Mouse (Mus musculus): ENCODE data around the gene Cgnl1.

The Cgnl1 gene

DNA sequence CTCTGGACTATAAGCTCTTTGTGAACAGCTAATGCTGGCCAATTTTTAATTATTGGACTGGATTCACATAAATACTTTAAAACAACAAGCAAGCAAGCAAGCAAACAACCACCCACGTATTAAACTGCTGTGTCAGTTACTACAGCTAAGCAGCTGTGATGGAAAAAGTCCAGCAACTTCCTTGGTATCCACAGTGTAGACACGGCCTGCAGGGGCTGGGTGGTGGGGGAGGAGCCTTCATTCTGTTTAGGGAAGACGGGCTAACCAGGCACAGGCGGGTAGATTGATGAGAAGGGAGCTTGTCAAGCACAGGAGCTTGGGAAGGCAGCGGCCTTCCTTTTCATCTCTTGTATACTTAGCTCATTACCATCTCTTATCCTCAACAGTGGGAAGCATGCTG, 96.9 kb downstream of the Cgnl1 start:
- DNase-seq (ENCODE audit: low read depth, low spot score), result no peak

DNA sequence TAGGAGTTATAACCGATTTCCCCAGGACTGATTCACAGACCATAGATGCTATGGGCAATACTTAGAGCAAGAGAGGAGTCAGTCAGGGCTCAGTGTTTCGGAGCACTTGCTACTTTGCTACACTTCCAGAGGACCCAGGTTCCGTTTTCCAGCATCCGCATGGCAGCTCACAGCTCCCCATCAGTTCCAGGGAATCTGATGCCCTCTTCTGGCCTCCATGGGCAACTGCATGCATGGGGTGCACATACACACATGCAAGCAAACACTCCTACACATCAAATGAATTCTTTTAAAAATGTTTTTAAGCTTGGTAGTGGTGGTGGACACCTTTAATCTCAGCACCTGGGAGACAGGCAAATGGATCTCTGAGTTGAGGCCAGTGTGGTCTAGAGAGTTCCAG, 98.9 kb downstream of the Cgnl1 start:
- no peak for DNase-seq (ENCODE audit: low read depth, low spot score)

DNA sequence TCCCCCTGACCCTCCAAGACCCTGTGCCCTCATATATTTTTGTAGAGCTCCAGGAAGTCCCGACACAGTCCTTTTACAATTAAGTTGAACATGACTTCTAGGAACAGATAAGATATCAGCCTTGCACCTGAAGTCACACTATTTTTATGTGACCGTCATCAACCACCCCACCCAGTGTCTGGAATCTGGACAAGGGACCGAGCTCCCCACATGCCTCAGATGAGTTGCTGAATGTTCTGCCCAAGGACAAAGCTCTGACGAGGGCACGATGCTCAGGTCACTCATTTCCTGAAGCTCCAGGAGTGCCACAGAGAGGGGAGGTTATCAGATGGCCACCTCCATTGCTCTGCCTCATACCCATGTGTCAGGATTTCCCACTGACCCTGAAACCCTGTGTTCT, 100.7 kb downstream of the Cgnl1 start:
- no peak for DNase-seq (ENCODE audit: low read depth, low spot score)

DNA sequence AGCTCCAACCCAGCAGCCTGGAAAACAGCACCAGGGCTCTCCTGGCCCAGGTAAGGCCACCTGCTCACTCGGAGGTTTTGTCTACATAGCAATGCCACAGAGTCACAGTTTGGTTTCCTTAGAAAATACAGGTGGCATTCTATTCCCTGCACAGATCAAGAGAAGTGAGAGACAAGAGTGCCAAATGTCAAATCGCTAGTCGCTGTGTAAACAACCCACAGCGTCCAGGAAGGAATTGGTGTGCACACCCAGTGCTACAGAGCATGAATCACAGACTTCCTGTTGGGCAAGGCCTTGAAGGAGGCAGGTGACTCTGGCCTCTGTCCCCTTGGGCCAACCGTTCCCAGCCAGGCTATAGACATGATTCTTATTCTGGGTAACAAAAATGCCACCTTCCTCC, 103.8 kb downstream of the Cgnl1 start:
- DNase-seq (ENCODE audit: low read depth, low spot score), result no peak

DNA sequence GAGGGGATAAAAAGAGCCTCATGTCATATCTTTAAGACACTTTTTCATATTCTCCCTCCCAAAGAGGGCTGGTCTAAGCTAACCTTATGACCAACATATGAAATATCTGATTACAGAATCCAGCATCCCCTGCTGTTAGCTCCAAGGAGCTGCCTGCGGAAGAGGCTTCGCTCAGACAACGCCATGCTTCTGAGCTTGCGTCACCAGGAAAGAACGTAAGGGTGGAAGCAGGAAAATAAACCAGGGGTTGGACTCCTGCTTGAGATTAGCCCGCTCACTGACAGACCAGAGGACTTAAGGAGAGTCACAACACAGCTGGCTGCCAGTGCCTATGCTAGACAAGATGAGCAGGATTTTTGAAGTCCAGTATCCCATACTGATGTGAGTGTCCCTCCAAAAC, 105.0 kb downstream of the Cgnl1 start:
- DNase-seq (ENCODE audit: low read depth, low spot score), result no peak

DNA sequence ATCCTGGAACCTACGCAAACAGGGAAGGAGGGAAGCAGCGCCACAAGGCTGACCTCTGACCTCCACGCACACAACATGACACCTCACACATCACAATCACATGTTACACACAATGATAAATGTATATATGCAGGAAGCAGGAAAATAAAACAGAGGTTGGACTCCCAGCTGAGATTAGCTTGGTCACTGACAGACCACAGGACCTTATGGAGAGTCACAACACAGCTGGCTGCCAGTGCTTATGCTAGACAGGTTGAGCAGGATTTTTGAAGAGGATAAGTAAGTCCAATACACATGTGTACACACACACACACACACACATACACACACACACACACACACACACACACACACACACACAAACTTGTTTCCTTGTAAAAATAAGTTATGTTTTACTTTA, 105.9 kb downstream of the Cgnl1 start:
- no peak for DNase-seq (ENCODE audit: low read depth, low spot score)

DNA sequence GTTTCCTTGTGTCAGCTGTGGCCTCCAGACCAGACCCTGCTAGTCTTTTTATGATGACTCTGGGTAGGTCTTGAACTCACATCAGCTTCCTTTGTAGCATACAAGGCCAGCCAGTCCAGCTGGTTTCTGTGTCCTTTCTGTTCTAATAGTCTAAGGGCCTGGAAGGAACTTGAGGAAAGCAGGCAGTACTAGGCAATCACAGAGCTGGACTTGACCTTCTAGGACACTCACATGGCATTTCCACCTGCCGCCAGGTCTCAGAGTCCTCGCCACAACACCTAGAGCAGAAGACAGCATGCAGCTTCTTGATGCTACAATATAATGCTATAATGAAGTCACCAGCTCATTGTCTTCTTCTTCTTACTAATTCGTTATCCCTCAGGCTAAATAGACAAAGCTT, 106.5 kb downstream of the Cgnl1 start:
- no peak for DNase-seq (ENCODE audit: low read depth, low spot score)

DNA sequence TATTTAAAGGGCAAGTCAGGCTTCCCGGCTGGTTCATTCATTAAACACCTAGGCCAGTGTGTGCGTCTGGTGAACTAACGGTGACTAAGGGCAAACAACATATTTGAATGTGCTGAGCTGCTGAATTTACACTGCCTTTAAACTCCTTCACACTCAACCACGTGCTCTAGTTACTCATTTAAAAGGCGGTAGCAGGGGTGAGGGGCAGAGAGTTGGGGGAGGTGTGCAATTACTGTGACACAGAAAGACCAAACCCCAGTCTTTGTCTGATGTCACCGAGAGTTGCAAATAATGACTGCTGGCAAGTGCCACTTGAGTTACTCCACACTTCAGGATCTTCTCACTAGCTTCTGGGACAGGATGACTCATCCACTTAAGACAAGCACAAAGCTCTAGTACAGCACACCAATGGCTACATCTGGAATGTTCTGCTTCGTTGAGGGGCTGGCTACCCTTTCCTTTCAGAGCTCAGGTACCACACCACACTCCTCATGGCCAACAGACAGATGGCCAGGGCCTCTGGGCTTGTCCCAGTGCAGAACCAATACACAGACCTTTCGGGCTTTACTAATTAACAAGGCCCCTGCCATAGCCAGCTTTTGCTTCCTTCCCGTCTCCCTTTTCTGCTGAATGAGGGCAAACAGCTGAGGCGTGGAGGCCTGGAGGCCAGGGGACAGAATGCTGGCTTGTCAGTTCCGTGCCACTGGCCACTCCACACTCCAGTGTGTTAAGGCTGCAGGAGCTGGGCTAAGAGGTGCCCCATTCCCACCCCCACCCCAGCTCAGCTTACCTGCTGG, 107.8 kb downstream of the Cgnl1 start:
- DNase-seq (ENCODE audit: low read depth, low spot score), result no peak

DNA sequence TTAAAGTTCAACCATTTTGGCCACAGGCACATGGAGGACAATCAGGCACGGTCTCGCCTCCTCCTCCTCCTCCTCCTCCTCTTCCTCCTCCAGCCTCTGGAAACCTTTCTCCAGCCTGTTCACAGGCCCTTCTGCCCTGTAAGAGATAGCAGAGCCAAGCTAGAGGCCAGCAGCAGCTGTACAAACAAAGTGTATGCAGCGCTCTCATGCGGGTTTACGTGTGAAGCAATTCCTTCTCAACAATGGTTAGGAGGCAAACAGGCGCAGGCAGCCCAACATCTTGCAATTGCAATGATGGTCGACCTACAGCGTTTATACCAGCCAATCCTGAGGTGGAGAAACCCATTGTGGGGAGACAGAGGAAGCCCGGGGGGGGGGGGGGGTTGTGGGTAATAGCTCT, 110.9 kb downstream of the Cgnl1 start:
- no peak for DNase-seq (ENCODE audit: low read depth, low spot score)

DNA sequence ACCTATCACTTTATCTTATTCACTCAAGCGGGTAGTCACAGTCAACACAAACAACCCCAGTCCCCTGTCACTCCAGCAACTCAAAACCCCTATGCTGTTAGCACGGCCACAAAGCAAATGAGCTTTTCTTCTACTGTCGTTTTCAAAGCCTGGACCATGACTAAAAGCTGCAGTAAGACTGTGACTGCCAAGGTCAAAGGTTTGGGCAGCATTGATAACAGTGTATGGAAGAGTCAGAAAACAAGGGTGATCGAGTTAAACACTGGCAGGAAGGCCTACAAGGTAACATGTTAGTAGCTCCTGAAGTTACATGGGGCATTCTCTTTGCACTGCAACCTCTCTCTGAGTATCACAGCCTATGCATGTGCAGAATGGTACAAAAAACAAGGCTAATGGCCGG, 111.7 kb downstream of the Cgnl1 start:
- no peak for DNase-seq (ENCODE audit: low read depth, low spot score)

DNA sequence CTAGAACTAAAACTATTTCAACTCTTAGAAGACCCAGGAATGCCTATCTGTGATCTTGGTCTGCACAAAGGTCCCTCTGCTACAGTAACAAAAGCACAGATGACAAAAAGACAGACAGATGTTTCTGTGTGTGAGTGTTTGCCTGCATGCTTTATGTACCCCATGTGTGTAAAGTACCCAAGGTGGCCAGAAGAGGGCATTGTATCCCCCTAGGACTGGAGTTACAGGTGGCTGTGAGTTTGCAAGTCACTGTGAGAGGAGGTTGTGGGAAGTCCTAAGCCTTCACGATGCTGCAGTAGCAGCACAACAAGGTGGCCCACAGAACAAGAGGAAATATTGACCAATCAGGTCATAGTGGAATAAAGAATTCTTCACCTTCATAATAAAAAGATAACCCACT, 114.2 kb downstream of the Cgnl1 start:
- no peak for DNase-seq (ENCODE audit: low read depth, low spot score)

DNA sequence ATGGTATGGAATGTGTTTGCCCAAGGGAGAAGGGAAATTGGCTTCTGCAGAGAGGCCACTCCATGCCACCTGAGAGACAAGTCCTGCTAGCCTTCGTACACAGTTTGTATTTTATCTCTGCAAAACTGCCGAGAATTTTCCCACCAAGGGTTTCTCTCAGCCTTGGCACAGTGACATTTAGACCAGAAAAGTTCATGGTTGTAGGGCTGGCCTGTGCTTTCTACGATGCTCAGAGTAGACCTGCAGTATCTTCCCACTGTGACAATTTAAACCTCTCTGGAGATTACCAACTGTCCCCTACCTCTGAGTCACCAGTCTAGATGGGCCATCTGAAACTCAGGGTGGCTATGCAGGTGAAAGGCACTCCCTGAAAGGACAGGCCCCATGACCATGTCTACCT, 116.5 kb downstream of the Cgnl1 start:
- DNase-seq (ENCODE audit: low read depth, low spot score), result no peak

DNA sequence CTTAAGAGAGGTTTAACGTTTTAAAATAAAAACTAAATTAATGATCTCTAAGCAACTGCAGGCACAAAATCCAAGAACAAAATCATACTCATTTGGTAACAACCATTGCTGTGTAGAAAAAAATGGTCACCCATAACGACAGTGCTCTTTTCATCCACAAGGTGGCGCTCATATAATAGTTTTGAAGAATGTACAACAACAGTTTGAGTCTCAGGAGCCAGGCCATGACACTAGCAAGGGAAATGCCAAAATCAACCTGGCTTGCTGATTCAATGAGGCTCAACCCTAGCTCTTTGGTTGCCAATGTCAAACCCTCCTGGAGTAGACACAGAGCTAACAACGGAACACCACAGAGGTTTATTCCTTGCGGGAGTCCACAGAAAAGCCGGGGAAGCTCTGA, 125.3 kb downstream of the Cgnl1 start:
- DNase-seq (ENCODE audit: low read depth, low spot score), result peak; percentile 75

DNA sequence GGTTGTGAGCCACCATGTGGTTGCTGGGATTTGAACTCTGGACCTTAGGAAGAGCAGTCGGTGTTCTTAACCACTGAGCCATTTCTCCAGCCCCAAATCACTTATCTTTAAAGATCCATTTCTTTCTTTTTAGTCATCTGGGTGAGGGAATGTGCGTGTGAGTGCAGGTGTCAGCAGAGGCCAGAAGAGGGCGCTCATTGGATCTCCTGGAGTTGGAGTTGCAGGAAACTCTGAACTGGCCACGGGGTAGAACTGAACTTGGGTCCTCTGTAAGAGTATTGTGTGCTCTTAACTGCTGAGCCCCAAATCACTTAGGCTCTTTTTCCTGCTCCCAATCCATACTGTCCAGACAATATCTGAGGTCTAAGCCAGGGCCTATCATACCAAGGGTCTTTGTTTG, 127.8 kb downstream of the Cgnl1 start:
- no peak for DNase-seq (ENCODE audit: low read depth, low spot score)

DNA sequence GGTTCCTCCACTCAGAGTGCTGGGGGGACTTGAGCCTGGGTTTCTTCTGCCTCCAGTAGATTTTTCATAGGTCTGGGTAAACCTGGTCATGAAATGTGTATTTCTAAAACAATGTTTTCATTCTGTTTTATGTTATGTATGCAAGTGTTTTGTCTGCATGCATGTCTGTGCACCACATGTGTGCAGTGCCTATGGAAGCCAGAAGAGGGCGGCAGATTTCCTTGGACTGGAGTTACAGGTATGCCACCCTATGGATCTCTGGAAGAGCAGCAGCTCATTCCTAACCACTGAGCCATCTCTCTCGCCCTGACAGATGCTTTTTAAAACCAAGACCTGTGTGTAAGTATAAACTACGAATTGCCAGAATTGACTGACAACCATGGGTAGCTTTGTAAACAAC, 129.1 kb downstream of the Cgnl1 start:
- DNase-seq (ENCODE audit: low read depth, low spot score), result no peak

DNA sequence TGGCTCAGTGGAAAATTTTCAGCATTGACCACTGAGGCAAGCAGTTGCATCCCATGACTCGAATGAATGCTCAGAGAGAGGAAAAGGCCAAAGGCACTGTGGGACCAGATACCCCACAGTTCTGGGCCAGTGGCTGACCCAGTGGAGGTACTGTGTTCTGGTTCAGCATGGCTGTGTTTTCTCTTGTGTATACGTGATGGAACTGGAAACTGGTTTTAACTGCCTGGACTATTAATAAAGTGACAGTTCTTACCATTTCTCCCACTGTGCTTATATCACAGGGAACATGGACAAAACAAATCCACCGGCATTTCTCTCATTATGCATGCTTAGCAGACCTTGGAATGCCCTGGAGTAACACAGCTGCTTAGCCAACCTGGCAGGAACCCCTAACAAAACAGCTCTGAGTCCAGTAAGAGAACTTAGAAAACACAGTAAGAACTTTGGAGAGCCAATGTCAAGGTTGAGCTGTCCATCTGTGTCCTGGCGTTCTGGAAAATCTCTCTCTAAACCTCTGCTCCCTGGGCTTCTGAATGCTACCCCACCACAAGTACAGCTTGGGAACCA, 131.0 kb downstream of the Cgnl1 start:
- no peak for DNase-seq (ENCODE audit: low read depth, low spot score)

DNA sequence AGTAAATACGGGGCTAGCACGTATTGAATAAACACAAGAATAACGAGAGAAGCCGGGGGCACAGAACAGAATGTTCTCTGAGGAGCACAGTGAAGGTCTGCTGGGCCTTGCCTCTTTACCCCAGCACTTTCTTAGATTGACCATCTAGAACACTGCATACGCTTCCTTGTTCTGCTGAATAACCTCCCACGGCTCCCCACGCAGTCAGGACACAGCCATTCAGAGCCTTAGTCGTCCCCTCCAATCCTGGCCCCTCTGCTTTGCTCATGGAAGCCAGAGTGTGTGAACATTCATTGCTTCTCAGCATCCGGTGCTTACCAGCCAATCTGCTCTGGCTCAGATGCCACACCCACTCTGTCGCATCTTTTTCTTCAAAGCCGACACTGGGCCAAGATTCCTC, 133.2 kb downstream of the Cgnl1 start:
- no peak for DNase-seq (ENCODE audit: low read depth, low spot score)

DNA sequence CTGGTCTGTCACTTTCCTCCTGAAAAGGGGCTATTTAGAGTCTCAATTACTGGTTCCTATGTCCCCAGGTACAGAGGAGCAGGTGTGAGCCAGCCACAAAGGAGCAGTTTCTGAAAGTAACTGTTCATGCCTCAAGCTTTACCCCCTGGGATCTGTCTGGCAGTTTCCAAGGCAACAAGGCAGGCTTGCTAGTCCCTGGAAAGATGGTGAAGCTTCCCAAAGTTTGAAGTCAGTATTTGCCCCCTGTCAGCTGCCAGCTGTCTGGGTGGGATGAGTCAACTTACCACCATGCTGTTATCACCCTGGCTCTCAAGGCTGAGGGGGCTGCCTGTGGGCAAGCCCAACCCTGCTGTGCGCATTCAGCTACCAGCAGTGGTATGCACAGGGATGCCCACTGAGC, 134.5 kb downstream of the Cgnl1 start:
- no peak for DNase-seq (ENCODE audit: low read depth, low spot score)

DNA sequence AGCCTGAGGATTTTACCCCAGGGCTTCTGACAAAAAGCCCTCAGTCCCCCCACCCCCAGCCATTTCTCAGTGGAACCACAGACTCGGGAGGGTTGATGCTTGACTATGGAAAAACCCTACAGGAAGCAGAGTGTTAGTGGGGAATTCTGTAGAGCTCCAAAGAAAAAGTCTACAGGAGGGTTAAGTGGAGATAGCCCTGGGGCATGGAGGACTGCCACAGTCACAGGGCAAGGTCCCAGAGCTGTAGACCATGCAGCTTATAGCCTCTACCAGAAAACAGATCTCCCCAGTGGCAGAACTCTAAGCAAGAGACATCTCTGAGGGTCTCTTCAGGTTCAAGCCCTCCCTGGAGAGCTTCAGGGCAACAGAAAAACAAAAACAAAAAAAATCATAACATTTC, 135.8 kb downstream of the Cgnl1 start:
- no peak for DNase-seq (ENCODE audit: low read depth, low spot score)

DNA sequence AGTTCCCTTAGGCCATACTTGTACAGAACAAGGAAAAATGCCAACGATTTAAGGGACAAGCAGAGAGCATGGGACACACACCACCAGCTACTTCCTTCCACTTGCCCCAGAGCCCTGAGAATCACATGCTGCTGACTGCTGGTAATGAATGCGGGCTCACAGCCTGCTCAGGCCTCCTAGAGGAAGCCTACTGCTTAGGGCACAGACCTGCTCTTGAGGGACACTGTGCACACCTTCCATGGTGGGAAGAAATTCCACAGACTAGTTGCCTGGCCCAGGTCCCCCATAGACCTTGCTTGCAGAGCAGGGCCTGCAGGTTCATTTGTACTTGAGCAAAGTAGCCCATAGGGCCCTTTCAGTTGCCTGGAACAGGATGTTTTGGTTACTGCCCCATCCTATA, 136.5 kb downstream of the Cgnl1 start:
- no peak for DNase-seq (ENCODE audit: low read depth, low spot score)

DNA sequence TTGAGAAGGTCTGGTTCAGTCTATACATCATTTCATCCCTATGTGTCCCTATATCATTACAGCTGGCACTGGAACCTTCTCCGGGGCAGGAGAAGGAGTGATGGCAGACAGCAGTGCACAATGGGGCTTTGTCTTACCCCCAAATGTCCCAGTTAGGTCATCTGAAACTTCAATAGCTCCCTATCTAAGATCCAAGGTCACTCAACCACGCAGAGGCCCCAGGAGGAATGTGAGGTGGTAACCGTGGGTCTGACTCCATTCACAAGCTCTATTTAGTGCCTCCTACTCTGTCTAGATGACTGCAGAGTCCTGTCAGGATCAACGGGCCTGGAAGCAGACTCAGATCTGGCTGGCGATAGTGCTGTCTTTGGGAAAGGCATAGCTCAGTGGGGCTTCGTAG, 142.5 kb downstream of the Cgnl1 start:
- no peak for DNase-seq (ENCODE audit: low read depth, low spot score)

DNA sequence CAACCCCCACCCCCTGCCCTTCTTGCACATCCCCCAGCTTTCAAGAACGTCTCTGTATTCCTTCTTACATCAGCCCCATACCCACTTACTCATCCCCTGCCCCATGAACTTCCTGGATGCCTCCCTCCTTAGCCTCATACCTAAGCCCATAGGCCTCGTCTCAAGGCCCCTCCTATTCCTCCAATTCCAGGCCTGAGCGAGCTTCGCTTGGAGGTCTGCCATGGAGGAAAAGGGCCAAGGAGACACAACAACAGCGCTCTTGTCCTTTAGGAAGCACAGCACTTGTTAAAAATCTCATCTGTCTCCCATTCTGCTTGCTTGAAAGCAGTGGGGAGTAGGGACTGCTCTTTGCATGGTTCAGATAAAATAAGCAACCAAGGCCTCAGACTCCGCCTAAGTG, 143.1 kb downstream of the Cgnl1 start:
- DNase-seq (ENCODE audit: low read depth, low spot score), result no peak

DNA sequence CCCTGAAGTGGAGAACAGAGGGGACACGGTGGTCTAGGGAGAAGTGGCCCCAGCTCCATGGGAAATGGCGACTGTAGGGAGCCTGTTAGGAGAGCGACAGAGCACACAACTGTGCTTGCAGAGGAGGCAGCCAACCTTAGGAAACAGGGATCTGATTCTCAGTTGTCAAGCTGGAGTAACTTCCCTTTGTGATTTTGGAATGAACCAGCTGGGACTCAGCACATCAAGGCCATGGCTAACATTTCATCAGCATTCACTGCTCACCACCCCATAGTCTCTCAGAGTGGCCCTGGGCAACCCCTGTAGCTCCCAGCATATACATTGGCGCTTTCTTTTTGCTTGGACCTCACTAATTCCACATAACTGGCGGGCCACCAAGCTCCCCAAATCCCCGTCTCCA, 145.4 kb downstream of the Cgnl1 start:
- no peak for DNase-seq (ENCODE audit: low read depth, low spot score)
